Mouse (Mus musculus) testis, adult 2 months (tissue): ENCODE measurements at regions not wholly inside any gene's neighbourhood (a gene's known extent, or its start where the extent isn't known, plus 50 kb on each side); places are given as distances from the start of the nearest gene placed in this dataset.

ENCODE experiments used
- CTCF ChIP-seq: fragments of 200-500 bp; IDR thresholded peaks from 2 replicates; pipeline ENCODE4 v1.5.1; 2012; ENCODE audit warnings: low read depth, mild to moderate bottlenecking, inconsistent platforms, low read length, moderate library complexity; ENCODE audit not compliant: control insufficient read depth, insufficient read depth, insufficient replicate concordance
- POLR2A ChIP-seq: fragments of 200-500 bp; IDR thresholded peaks from 2 replicates; pipeline ENCODE4 v1.6.1; 2012; ENCODE audit warnings: low read depth, mild to moderate bottlenecking, inconsistent platforms, low read length, moderate library complexity; ENCODE audit not compliant: control insufficient read depth

DNA sequence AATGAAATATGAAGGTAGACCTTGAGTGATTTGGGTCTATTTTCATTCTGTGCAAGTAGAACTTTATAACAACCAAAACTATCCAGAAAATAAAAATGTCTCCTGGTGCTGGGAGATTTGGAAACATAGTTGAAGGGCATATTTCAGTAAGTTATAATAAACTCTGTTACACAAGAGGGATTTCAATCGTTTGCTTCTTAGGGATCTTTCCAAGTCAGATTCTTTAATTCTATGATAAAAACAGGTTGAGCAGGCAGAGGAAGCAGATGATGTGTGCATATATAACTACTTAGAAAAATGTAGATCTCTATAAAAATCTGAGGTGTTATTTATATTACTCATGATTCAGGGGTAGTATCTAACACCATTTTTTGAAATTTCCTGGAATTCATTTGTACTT lies 498.3 kb downstream of the Lmo4 start:
- TF ChIP-seq POLR2A (no peak), CTCF (no peak)
